Mouse (Mus musculus) spleen, adult 2 months (tissue): ENCODE data around the gene Casp9.

Experiments
- CTCF ChIP-seq: fragments of 200-500 bp; IDR thresholded peaks from 2 replicates; pipeline ENCODE4 v1.5.1; 2011; ENCODE audit warnings: mild to moderate bottlenecking, inconsistent platforms; ENCODE audit not compliant: insufficient read depth, insufficient read length, insufficient replicate concordance; ENCODE audit errors: extremely low read depth
- POLR2A ChIP-seq: fragments of 200-500 bp; IDR thresholded peaks from 2 replicates; pipeline ENCODE4 v1.6.1; 2011; ENCODE audit warnings: low read depth, low read length, inconsistent platforms

GRCm38 (mm10) chr4:141833911-141834310, 40.5 kb downstream of the Casp9 start:
- no peak for TF ChIP-seq POLR2A
- TF ChIP-seq CTCF: no peak
